Mouse (Mus musculus) heart, postnatal 4 days (tissue): ENCODE measurements at regions not wholly inside any gene's neighbourhood (a gene's known extent, or its start where the extent isn't known, plus 50 kb on each side); places are given as distances from the start of the nearest gene placed in this dataset.

Experiments
- DNase-seq: peaks from one replicate; pipeline ENCODE4 v3.0.0; 2021

GRCm38 (mm10) chr12:8844748-8845147, 73.6 kb downstream of the Sdc1 start:
- DNase-seq, result no peak

- no peak for DNase-seq
These were observed 74.3 kb downstream of the Sdc1 start for GRCm38 (mm10) chr12:8845443-8845842.

GRCm38 (mm10) chr12:8846425-8847226, 74.8 kb upstream of the Laptm4a start:
- DNase-seq, result no peak

- no peak for DNase-seq
These were observed 74.1 kb upstream of the Laptm4a start for GRCm38 (mm10) chr12:8847227-8847857.

- no peak for DNase-seq
These were observed 73.5 kb upstream of the Laptm4a start for GRCm38 (mm10) chr12:8847858-8848383.

- DNase-seq, result no peak
These were observed 67.6 kb upstream of the Laptm4a start for GRCm38 (mm10) chr12:8853858-8854257.

- no peak for DNase-seq
These were observed 67.1 kb upstream of the Laptm4a start for GRCm38 (mm10) chr12:8854401-8854800.

GRCm38 (mm10) chr12:8855119-8855518, 66.3 kb upstream of the Laptm4a start:
- no peak for DNase-seq

GRCm38 (mm10) chr12:8856051-8856543, 65.4 kb upstream of the Laptm4a start:
- DNase-seq, result no peak

- no peak for DNase-seq
These were observed 64.2 kb upstream of the Laptm4a start for GRCm38 (mm10) chr12:8857308-8857707.

GRCm38 (mm10) chr12:8858748-8859147, 62.7 kb upstream of the Laptm4a start:
- DNase-seq, result peak; percentile 59

GRCm38 (mm10) chr12:8859588-8859987, 61.9 kb upstream of the Laptm4a start:
- no peak for DNase-seq

GRCm38 (mm10) chr12:8864830-8865229, 56.6 kb upstream of the Laptm4a start:
- DNase-seq, result no peak

GRCm38 (mm10) chr12:8865250-8865649, 56.2 kb upstream of the Laptm4a start:
- no peak for DNase-seq

- no peak for DNase-seq
These were observed 54.4 kb upstream of the Laptm4a start for GRCm38 (mm10) chr12:8867104-8867503.

- DNase-seq, result no peak
These were observed 52.8 kb upstream of the Laptm4a start for GRCm38 (mm10) chr12:8868690-8869089.

GRCm38 (mm10) chr12:8869190-8869589, 52.3 kb upstream of the Laptm4a start:
- no peak for DNase-seq
